Mouse (Mus musculus) liver, embryonic 13.5 days (tissue): Measurements from ENCODE around the gene Adgrl1. TPM values are rescaled to one million over a fixed set of nuclear protein-coding genes. Genes with fewer than 3 reads are reported as not detected.

Source experiments
- microRNA-seq: library from miRNA; unstranded; fragments of <30 nt; microRNA quantifications from one replicate; pipeline ENCODE4, GENCODE M21; 2016
- polyA plus RNA-seq: library from polyadenylated mRNA; unstranded; fragments of >200 nt; fragmentation: Nextera tagmentation; extraction: Ambion mirVana; gene quantifications from 2 replicates; pipeline ENCODE4 v1.2.1, GENCODE M21; 2015

Gene Adgrl1
- polyA plus RNA-seq, 1 experiment from 2014 or later, result 1.7 TPM

Small RNA genes lying within 50 kb of the gene (microRNA-seq; reads per million reads assigned to microRNA genes)
- not detected for gene Gm44330
- not detected for gene Gm44450

Other genes with a start within 250 kb of the Adgrl1 start
- gene Gipc1, start 247.4 kb upstream of the Adgrl1 start, polyA plus RNA-seq, result 61.3 and 64.3 TPM in 2 replicates
- gene Ptger1, start 233.4 kb upstream of the Adgrl1 start, polyA plus RNA-seq, result 0.06 and 0.32 TPM in 2 replicates
- gene Pkn1, start 200.9 kb upstream of the Adgrl1 start, polyA plus RNA-seq, result 11.5 and 11.8 TPM in 2 replicates
- gene Ddx39, start 184.9 kb upstream of the Adgrl1 start, polyA plus RNA-seq, result 291 and 294 TPM in 2 replicates
- gene Adgre5, start 158.8 kb upstream of the Adgrl1 start, polyA plus RNA-seq, result 8.9 and 11.1 TPM in 2 replicates
- 0.18 and 0.22 TPM in 2 replicates for gene Gm10644, start 55.1 kb downstream of the Adgrl1 start, polyA plus RNA-seq
- gene Asf1b, start 55.4 kb downstream of the Adgrl1 start, polyA plus RNA-seq, result 114 and 126 TPM in 2 replicates
- 50.5 and 52.3 TPM in 2 replicates for gene Prkaca, start 72.9 kb downstream of the Adgrl1 start, polyA plus RNA-seq
- gene Samd1, start 97.6 kb downstream of the Adgrl1 start, polyA plus RNA-seq, result 5.8 and 6.9 TPM in 2 replicates
- gene 1700067K01Rik, start 101.4 kb downstream of the Adgrl1 start, polyA plus RNA-seq, result 0.38 and 0.57 TPM in 2 replicates
- gene 2210011C24Rik, start 112.1 kb downstream of the Adgrl1 start, polyA plus RNA-seq, result not detected in 2 replicates
- 0.06 and 0.27 TPM in 2 replicates for gene Palm3, start 121.4 kb downstream of the Adgrl1 start, polyA plus RNA-seq
- 0.72 and 1.1 TPM in 2 replicates for gene Il27ra, start 142.5 kb downstream of the Adgrl1 start, polyA plus RNA-seq
- not detected in 2 replicates for gene Rln3, start 144.9 kb downstream of the Adgrl1 start, polyA plus RNA-seq
- 0.12 and 0.14 TPM in 2 replicates for gene Gm10643, start 165.0 kb downstream of the Adgrl1 start, polyA plus RNA-seq
- 2.4 and 2.7 TPM in 2 replicates for gene Rfx1, start 166.7 kb downstream of the Adgrl1 start, polyA plus RNA-seq
- 3.7 and 4.3 TPM in 2 replicates for gene Dcaf15, start 204.7 kb downstream of the Adgrl1 start, polyA plus RNA-seq
- gene Podnl1, start 225.9 kb downstream of the Adgrl1 start, polyA plus RNA-seq, result 0.05 TPM in 1 of 2 replicates, not detected in the other
- 5.4 and 6.2 TPM in 2 replicates for gene Cc2d1a, start 247.8 kb downstream of the Adgrl1 start, polyA plus RNA-seq
- 0.13 and 0.25 TPM in 2 replicates for gene 4930432K21Rik, start 247.9 kb downstream of the Adgrl1 start, polyA plus RNA-seq